Mouse (Mus musculus): ENCODE results near the gene 2310057M21Rik. TPM values are rescaled to one million over a fixed set of nuclear protein-coding genes. Genes with fewer than 3 reads are reported as not detected.

Gene 2310057M21Rik
- polyA plus RNA-seq, 1 experiment from 2014 or later: 22.7 TPM

- Histone ChIP-seq H3K4me1 (peaks cover 22% of the 10 kb centered on the region), H3K27me3 (0 out of 2 replicates have a peak, but pooled peaks cover 6% of the 10 kb centered on the region), H3K36me3 (peaks cover 10% of the 10 kb centered on the region; the same call in 1 of the 2 replicates), H3K4me2 (no peak overlapping the region), H3K9me3 (replicated peaks) (no peaks in the 10 kb centered on the region), H3K27ac (no peak overlapping the region), H3K4me3 (replicated peaks) (no peak overlapping the region), H3K9ac (no peak overlapping the region)
- no peak for ATAC-seq (replicated peaks; ENCODE audit: low FRiP score)
- 72% methylated on average over 8 of the region's 8 CpGs for WGBS
Measured at GRCm38 (mm10) chr7:131364131-131364530, 1.6 kb upstream of the 2310057M21Rik start.

GRCm38 (mm10) chr7:131362269-131362614, 317 bp downstream of the 2310057M21Rik start:
- Histone ChIP-seq H3K27ac (peak overlapping the region; percentile 96), H3K4me2 (peak overlapping the region; percentile 79), H3K4me3 (replicated peaks) (peak overlapping the region; percentile 83), H3K9ac (peak overlapping the region; percentile 86), H3K27me3 (0 out of 2 replicates have a peak, but pooled peaks cover 3% of the 10 kb centered on the region), H3K36me3 (peaks cover 29% of the 10 kb centered on the region), H3K4me1 (peaks cover 22% of the 10 kb centered on the region), H3K9me3 (replicated peaks) (no peaks in the 10 kb centered on the region)
- peak; percentile 86 for ATAC-seq (replicated peaks; ENCODE audit: low FRiP score)
- WGBS: 1% methylated on average over 35 of the region's 35 CpGs

DNA sequence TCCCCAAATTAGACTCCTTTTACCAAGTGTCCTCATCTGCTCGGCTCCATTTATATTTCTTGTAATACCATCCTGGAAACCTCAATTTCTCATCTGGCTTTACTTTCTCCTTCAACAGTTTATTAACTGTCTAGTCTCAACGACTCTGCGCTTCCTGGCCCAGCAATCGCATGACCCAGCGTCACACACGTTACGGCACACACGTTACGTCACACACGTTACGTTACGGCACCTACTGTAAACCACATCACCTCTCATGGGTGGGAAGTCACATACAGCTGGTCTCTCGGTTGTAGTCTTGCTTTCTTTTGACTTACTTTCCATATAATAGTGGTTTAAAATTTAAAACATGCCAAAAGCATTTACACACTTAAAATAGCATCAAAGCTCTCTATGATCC, 6.5 kb downstream of the 2310057M21Rik start:
- 92% methylated on average over 13 of the region's 13 CpGs for WGBS
- H3K4me1 ChIP-seq: peaks cover 3% of the 10 kb centered on the region; the same call in 1 of the 2 replicates
- no peak overlapping the region for H3K4me3 ChIP-seq (replicated peaks)
- no peak for ATAC-seq (replicated peaks; ENCODE audit: low FRiP score)
- H3K4me2 ChIP-seq: no peak overlapping the region
- H3K36me3 ChIP-seq: peaks cover 73% of the 10 kb centered on the region
- no peak overlapping the region for H3K9ac ChIP-seq
- no peaks in the 10 kb centered on the region for H3K27me3 ChIP-seq
- no peaks in the 10 kb centered on the region for H3K9me3 ChIP-seq (replicated peaks)
- H3K27ac ChIP-seq: no peak overlapping the region

- Histone ChIP-seq H3K4me1 (no peaks in the 10 kb centered on the region), H3K27ac (no peak overlapping the region), H3K9me3 (replicated peaks) (no peaks in the 10 kb centered on the region), H3K4me3 (replicated peaks) (no peak overlapping the region), H3K9ac (no peak overlapping the region), H3K36me3 (peaks cover 76% of the 10 kb centered on the region), H3K4me2 (no peak overlapping the region), H3K27me3 (no peaks in the 10 kb centered on the region)
- 87% methylated on average over 7 of the region's 7 CpGs for WGBS
- ATAC-seq (replicated peaks; ENCODE audit: low FRiP score): no peak
Measured at GRCm38 (mm10) chr7:131345856-131346541, 16.6 kb downstream of the 2310057M21Rik start.

DNA sequence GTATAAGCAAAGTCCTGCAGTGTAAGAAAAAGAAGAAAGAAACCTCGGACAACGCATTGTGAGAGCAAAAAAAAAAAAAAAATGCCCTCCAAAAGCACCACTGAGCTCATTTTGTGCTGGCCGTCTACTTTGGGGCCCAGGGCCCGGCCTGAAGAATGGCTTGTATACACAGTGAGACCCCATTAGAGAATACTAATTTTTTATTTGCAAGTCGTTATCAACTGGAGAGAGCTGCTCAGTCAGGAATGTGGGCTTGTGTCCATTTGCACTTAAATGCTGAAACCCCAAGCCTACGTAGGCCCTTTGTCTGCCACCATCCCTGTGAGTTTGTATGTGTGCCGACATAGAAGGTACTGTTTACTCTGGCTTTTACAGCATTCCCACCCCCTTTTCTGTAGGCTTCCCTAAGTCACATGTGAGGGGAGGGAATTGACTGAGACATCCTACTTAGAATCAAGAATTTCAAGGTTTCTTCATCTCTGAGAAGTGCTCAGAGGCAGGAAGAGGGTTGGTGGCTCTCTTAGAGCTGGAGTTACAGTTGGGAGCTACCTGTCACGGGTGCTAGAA, 25.0 kb downstream of the 2310057M21Rik start:
- WGBS: 65% methylated on average over 8 of the region's 8 CpGs
- Histone ChIP-seq H3K27me3 (no peaks in the 10 kb centered on the region), H3K36me3 (peaks cover 38% of the 10 kb centered on the region), H3K4me1 (no peaks in the 10 kb centered on the region), H3K27ac (no peak overlapping the region), H3K9me3 (replicated peaks) (no peaks in the 10 kb centered on the region), H3K9ac (no peak overlapping the region), H3K4me3 (replicated peaks) (no peak overlapping the region), H3K4me2 (no peak overlapping the region)
- ATAC-seq (replicated peaks; ENCODE audit: low FRiP score): no peak

DNA sequence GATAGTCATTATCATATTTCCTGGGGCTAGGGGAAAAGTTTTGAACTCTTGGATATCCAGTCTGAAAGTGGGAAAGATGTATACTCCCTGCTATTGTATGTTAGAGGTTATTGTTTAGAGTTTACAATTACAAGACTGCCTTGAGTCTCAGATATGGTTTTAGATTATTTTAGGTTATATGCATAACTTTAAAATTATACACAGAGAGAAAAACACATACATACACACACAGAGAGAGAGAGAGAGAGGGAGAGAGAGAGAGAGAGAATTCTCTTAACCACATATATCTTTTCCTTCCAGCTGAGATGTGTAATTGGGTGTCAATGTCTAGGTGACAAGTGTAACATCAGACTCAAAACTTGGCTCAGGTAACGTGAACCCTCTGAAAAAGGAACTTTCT, 29.0 kb downstream of the 2310057M21Rik start, which contains the start of gene Fam24a:
Fam24a (plus strand) TSS at position 301 of the 400 bp plus-strand sequence.
- no peaks in the 10 kb centered on the region for H3K4me1 ChIP-seq
- H3K27me3 ChIP-seq: no peaks in the 10 kb centered on the region
- 43% methylated on average over 1 of the region's 1 CpGs for WGBS
- ATAC-seq (replicated peaks; ENCODE audit: low FRiP score): no peak
- H3K36me3 ChIP-seq: 0 out of 2 replicates have a peak, but pooled peaks cover 4% of the 10 kb centered on the region
- H3K9ac ChIP-seq: no peak within 1 kb of the TSS
- no peaks in the 10 kb centered on the region for H3K9me3 ChIP-seq (replicated peaks)
- H3K4me2 ChIP-seq: no peak within 1 kb of the TSS
- H3K27ac ChIP-seq: no peak within 1 kb of the TSS
- no peak within 1 kb of the TSS for H3K4me3 ChIP-seq (replicated peaks)

GRCm38 (mm10) chr7:131331688-131332087, 30.9 kb downstream of the 2310057M21Rik start:
- H3K9me3 ChIP-seq (replicated peaks): no peaks in the 10 kb centered on the region
- no peak for ATAC-seq (replicated peaks; ENCODE audit: low FRiP score)
- H3K36me3 ChIP-seq: no peaks in the 10 kb centered on the region
- no peak overlapping the region for H3K4me3 ChIP-seq (replicated peaks)
- no peak overlapping the region for H3K4me2 ChIP-seq
- H3K27me3 ChIP-seq: no peaks in the 10 kb centered on the region
- H3K27ac ChIP-seq: no peak overlapping the region
- 73% methylated on average over 2 of the region's 2 CpGs for WGBS
- no peak overlapping the region for H3K9ac ChIP-seq
- no peaks in the 10 kb centered on the region for H3K4me1 ChIP-seq

GRCm38 (mm10) chr7:131329416-131329815, 33.1 kb downstream of the 2310057M21Rik start, which contains the start of gene Fam24b:
Gene Fam24b, minus strand, starts transcription at chr7:131329516.
- WGBS: 92% methylated on average over 5 of the region's 5 CpGs

DNA sequence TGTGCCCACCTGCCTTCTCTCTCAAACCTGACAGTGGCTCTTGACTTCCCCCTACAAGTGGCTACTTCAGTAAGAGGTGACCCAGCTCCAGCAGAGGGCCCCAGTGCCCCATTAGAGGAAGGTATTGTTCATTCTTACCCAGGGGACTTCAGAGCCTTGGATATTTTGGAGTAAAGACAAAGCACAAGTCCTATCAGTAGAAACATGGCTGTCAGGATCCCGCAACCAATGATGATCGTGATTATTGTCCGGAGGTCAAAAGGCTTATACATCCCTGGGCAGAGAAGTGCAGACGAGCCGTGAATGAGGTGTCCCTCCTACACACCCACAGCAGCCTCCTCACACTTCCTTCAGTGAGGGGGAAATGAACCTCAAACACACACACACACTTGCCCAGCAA, 35.5 kb downstream of the 2310057M21Rik start:
- H3K27ac ChIP-seq: no peak overlapping the region
- no peaks in the 10 kb centered on the region for H3K4me1 ChIP-seq
- WGBS: 78% methylated on average over 5 of the region's 5 CpGs
- no peaks in the 10 kb centered on the region for H3K36me3 ChIP-seq
- no peak overlapping the region for H3K9ac ChIP-seq
- H3K4me3 ChIP-seq (replicated peaks): no peak overlapping the region
- no peak for ATAC-seq (replicated peaks; ENCODE audit: low FRiP score)
- no peak overlapping the region for H3K4me2 ChIP-seq
- H3K9me3 ChIP-seq (replicated peaks): no peaks in the 10 kb centered on the region
- no peaks in the 10 kb centered on the region for H3K27me3 ChIP-seq

More at GRCm38 (mm10) chr7:131329416-131329815, 33.1 kb downstream of the 2310057M21Rik start, which contains the start of gene Fam24b:
- H3K4me1 ChIP-seq: no peaks in the 10 kb centered on the region
- no peak within 1 kb of the TSS for H3K4me3 ChIP-seq (replicated peaks)
- no peak for ATAC-seq (replicated peaks; ENCODE audit: low FRiP score)
- no peak within 1 kb of the TSS for H3K27ac ChIP-seq
- no peak within 1 kb of the TSS for H3K9ac ChIP-seq
- H3K36me3 ChIP-seq: no peaks in the 10 kb centered on the region
- no peaks in the 10 kb centered on the region for H3K9me3 ChIP-seq (replicated peaks)
- H3K27me3 ChIP-seq: no peaks in the 10 kb centered on the region
- H3K4me2 ChIP-seq: no peak within 1 kb of the TSS

GRCm38 (mm10) chr7:131322192-131322591, 40.4 kb downstream of the 2310057M21Rik start, which contains the start of gene Cuzd1:
Gene Cuzd1, minus strand, starts transcription at chr7:131322292.
- Histone ChIP-seq H3K4me1 (no peaks in the 10 kb centered on the region), H3K27ac (no peak within 1 kb of the TSS), H3K36me3 (no peaks in the 10 kb centered on the region), H3K4me2 (no peak within 1 kb of the TSS), H3K9ac (no peak within 1 kb of the TSS), H3K27me3 (no peaks in the 10 kb centered on the region), H3K9me3 (replicated peaks) (no peaks in the 10 kb centered on the region), H3K4me3 (replicated peaks) (no peak within 1 kb of the TSS)
- WGBS: 73% methylated on average over 2 of the region's 2 CpGs
- no peak for ATAC-seq (replicated peaks; ENCODE audit: low FRiP score)

DNA sequence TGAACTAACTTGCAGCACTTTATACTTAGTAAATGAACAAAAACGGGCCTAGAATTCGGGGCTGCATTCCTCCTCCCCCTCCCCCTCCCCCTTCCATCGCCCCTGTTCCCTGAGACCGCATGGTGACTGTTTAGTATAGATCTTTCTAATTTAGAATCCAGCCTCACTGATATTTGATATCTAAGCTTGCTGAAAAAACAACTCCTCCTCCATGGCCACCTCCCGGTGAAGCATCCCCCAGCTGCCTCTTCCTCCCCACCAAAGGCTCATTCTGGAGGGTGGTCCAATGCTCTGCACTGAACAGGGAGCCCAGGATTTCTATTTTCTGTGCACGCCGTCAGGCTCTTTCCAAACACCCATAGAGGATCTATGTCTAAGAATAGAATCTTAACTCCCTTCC, 44.2 kb downstream of the 2310057M21Rik start:
- 0 out of 2 replicates have a peak, but pooled peaks have one; percentile 15 for ATAC-seq (replicated peaks; ENCODE audit: low FRiP score)
- Histone ChIP-seq H3K4me2 (no peak overlapping the region), H3K27me3 (no peaks in the 10 kb centered on the region), H3K27ac (no peak overlapping the region), H3K9ac (no peak overlapping the region), H3K36me3 (no peaks in the 10 kb centered on the region), H3K4me3 (replicated peaks) (no peak overlapping the region), H3K9me3 (replicated peaks) (no peaks in the 10 kb centered on the region), H3K4me1 (no peaks in the 10 kb centered on the region)
- WGBS: 50% methylated on average over 5 of the region's 7 CpGs

DNA sequence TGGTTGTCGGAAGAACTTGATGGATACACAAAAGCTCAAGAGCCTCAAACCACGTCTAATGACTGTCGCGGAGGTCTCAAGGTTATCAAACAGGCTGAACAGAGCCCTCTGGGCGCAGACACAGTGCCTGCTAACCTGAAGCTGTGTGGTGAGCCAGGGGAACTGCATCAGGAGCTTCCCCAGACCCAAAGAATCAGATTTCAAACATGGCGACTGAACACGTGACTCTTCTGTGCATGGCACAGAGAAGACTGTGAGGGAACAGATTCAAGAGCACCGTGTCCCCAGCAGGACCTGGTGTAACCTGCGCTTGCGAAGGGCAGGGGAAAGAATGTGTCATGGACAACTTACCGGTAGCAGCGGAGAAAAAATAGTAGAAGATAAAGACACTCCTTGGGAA, 45.0 kb downstream of the 2310057M21Rik start:
- WGBS: 67% methylated on average over 12 of the region's 12 CpGs
- ATAC-seq (replicated peaks; ENCODE audit: low FRiP score): no peak
- Histone ChIP-seq H3K27ac (no peak overlapping the region), H3K4me1 (no peaks in the 10 kb centered on the region), H3K9me3 (replicated peaks) (no peaks in the 10 kb centered on the region), H3K4me3 (replicated peaks) (no peak overlapping the region), H3K36me3 (no peaks in the 10 kb centered on the region), H3K9ac (no peak overlapping the region), H3K27me3 (no peaks in the 10 kb centered on the region), H3K4me2 (no peak overlapping the region)
